Mouse (Mus musculus) brain, embryonic 14.5 days (tissue): ENCODE measurements at regions not wholly inside any gene's neighbourhood (a gene's known extent, or its start where the extent isn't known, plus 50 kb on each side); places are given as distances from the start of the nearest gene placed in this dataset.

Experiments
- CTCF ChIP-seq: fragments of 200-500 bp; IDR thresholded peaks from 2 replicates; pipeline ENCODE4 v1.5.1; 2012; ENCODE audit warnings: inconsistent platforms, mild to moderate bottlenecking, moderate library complexity, borderline replicate concordance; ENCODE audit not compliant: insufficient read depth, insufficient read length; ENCODE audit errors: extremely low read depth
- POLR2A ChIP-seq: fragments of 200-500 bp; IDR thresholded peaks from 2 replicates; pipeline ENCODE4 v1.6.1; 2012; ENCODE audit warnings: mild to moderate bottlenecking, inconsistent platforms, borderline replicate concordance; ENCODE audit not compliant: poor library complexity, insufficient read depth, insufficient read length, severe bottlenecking; ENCODE audit errors: extremely low read depth

DNA sequence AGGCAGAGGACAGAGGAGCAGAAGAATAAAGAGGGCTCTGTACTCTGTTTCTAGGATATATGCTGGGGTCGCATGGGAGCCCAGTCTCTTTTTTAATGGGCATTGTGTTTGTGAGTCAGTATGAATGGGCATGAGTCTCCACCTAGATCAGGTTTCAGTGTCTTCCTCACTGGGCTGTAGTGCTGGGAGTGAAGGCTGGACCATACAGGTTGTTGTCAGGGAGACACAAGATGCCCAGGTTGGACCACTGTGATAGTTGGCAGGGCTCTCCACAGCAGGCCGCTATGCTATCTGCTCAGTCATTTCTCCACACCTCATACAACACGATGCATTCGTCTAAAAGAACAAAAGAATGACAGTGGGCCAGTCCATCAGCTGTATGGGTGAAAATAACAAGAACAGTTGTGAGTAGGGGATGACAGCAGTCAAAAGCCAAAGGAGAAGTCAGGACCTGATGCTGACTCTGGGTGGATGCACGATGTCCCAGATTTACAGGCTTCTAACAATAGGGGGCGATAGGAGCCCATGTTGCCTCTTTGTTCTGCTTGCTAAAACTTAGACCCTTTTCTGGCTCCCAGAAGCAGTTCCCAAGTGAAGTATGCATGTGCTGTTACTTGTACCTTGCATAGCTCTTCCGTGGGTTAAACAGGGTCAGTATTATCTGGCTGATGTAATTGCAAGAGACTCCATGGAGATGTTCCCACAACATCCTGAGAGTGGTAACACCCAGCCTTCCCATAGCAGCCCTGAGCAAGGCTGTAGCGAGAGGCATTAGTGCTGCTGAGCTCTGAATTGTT is 249.3 kb upstream of the Stac start:
- TF ChIP-seq CTCF (peak; percentile 71; the same call in 1 of the 2 replicates), POLR2A (no peak)
